Mouse (Mus musculus) hindlimb bud, embryonic 11.5 days (tissue): Measurements from ENCODE around the gene Lcn2.
"Not testable (repeated sequence)": the region's sequence is repeated elsewhere in the genome, so short reads cannot be mapped to it uniquely, and the experiment has no call there.

ENCODE experiments used
- DNase-seq: peaks from one replicate; pipeline ENCODE4 v3.0.0-alpha.2; 2012; ENCODE audit warnings: low read depth, low spot score; ENCODE audit errors: extremely low spot score

Lcn2 gene

DNA sequence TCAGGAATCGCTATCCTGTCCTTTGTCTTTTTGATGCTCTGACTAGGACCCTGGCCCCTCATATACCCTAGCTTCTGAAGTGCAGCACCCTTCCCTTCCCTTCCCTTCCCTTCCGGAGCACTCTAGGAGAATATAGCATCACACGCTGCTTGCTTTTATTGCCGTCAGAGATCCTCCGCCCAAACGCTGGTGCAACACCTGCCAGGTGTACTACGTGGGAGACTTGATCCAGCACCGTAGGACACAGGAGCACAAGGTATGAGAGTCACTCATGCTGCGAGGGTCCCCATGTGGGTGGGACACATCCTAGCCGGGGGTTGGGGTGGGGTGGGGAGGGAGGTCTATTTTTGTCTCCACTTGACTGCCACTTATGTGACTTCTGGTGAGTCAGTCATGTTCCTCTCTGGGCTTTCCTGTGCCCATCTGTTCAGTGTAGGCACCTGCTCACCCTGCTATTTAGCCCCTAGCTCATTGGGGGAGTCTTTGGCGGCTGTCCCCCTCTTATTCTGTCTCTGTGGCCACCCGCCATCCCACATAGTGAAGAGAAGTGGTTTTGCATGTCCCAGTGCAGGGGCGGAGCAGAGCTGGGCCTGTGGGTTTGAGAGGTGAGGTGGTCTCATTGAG, 12.6 kb downstream of the Lcn2 start:
- DNase-seq: no peak

DNA sequence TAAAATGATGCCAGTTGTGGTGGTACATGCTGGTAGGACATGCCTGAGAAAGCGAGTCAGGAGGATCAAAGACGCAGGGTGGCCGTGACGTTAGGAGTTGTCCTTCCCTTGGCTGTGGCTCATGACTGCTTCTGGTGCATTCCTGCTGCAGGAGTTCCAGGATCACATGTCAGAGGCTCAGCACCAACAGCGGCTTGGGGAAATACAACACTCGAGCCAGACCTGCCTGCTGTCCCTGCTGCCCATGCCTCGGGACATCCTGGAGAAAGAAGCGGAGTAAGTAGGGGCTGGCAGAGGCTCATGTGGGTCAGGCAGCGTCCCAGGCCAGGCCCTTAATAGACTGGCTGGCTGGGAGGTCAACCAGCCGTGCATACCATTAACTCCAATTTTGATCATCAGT, 13.9 kb downstream of the Lcn2 start:
- DNase-seq: no peak

DNA sequence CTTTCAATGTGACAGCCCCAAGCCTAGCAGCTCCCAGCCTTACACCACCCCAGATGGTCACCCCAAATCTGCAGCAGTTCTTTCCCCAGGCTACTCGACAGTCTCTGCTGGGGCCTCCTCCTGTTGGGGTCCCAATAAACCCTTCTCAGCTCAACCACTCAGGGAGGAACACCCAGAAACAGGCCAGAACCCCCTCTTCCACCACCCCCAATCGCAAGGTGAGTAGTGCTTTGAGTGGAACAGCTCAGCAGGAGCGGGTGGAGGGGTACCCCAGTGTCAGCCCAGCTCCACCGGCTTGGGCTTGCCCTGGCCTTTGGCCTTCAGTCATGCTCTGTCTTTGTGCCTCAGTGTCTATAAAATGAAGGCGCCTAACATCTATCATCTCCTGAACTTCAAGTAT, 20.7 kb downstream of the Lcn2 start:
- DNase-seq: no peak

DNA sequence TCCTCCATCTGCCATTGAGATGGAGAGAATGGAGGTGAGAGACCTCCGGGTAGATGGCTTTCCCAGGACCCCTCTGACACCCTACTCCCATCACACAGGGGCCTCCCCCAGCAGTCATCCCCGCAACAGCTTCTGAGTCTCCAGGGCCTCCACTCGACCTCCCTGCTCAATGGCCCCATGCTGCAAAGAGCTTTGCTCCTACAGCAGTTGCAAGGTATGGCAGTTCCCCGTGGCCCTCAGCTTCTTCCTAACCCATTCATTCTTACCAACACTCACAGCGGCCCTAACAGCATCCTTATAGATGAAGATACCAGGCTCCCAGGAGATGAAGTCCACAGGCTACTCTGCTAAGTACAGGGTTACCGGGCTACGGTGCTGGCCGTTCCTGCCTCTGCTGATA, 23.9 kb downstream of the Lcn2 start:
- DNase-seq: no peak

DNA sequence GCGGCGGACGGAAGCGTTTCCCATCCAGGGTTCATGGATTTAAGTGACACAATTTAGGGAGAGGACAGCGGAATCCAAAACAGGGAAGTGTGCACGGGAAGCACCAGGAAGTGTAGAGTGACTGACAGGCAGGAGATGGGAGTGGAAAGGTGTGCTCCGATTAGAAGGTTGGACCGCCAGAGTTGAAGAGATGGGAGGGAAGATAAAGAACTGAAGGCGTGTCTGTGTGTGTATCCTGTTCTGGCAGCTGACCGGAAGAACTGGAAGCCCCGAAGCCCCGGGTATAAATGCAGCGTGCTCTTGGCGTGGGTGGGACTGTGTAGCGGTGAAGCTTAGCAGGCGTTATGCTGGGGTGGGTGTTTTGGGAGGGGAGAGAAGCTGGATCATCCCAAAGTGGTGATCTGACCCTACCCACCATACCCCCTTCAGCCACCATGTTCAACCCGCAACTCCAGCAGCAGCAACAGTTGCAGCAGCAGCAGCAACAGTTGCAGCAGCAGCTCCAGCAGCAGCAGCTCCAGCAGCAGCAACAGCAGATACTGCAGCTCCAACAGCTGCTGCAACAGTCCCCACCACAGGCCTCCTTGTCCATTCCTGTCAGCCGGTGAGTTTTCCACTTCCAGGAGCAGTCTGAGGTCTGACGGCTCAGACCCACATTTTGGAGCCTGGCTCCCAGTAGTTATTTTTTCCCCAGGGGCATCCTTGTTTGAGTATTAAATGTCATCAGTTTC, 24.5 kb downstream of the Lcn2 start:
- no peak for DNase-seq

DNA sequence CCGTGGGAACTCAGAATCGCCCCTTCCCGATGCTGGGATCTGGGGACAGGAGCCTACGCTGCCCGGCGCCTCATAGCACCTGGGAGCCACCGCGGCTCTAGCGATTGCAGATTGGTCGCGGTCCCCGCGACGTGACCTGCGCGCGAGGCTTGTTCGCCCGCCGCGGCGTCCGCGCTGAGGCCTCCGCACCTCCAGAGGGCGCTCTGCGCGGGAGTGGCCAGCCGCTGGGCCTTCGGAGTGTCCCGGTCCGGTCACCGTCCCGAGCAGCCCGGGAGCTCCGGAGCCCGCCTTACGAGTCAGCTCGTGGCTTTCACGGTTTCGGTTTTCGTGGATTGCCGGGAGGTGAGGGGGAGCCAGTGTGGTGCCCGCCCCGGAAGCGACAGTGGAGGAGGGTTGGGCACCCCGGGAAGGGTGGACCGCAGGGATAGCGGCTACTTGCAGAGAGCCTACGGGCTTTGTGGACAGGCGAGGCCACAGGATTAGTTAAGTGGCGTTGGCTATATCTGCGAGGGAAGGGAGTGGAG, 25.2 kb downstream of the Lcn2 start:
- DNase-seq: no peak

DNA sequence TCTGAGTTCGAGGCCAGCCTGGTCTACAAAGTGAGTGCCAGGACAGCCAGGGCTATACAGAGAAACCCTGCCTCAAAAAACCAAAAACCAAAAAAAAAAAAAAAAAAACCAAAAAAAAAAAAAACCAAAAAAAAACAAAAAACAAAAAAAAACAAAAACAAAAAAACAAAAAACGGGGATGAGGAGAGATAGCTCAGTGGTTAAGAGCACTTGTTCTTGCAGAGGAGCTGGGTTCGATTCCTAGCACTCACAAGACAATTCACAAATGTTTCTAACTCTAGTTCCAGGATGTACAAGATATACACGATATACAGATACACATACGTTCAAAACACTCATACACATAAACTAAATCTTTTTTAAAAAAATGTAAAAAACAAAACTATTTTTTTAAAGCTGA, 25.8 kb downstream of the Lcn2 start:
- DNase-seq: not testable (repeated sequence)

DNA sequence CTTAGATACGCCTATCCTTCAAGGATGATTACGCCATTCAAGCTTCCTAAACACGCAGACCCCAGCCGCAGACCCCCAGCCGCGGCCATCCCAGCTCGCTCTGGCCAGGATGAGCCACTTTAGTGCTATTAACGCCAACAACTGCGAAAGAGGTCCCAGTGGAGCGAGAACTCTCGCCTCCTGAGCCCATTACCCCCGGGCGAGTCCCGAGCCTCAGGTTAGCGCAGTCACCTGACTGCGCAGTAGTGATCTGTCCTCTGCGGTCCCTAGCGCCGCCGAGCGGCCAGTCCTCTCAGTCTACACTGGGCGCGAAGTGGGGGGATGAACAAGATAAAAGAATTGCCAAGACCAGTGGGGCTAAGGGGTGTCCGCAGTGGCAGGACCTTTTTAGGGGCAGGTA, 26.6 kb downstream of the Lcn2 start:
- no peak for DNase-seq

DNA sequence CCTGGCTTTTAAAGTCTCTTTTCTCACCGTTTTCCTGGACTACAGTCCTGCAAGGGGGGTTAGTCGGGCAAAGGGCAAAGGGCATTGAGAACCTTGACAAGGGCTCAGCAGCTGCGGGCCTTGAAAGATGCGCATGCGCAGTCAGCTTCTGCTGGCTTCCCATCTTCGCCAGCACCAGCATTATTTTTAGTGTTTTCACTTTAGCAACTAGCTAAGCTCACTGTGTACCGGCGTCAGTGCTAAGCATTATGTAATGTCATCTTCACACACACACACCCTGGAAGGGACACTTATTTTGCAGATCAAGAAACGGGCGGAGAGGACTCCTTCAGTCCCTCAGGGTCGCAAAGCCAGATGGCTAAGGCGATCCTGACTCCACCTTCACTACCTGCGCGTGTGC, 27.3 kb downstream of the Lcn2 start:
- no peak for DNase-seq

DNA sequence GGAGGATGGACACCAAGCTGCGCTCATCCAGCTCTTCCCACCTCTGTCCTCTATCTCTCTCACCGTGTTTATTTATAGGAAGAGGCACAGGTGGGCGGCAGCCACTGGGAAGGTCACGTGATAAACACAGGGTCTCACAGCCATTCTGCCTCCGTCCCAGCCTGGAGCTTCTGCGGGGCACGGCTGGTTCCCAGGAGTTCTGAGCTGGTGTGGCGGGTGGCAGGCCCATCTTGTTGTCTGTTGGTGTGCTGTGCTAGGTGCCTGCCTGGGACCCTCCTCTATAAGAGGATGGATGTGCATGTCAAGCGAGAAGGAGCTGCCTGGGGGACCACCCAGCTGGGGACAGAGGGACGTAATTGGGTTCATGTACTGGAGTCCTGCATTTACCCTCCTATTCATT, 29.7 kb downstream of the Lcn2 start:
- no peak for DNase-seq

DNA sequence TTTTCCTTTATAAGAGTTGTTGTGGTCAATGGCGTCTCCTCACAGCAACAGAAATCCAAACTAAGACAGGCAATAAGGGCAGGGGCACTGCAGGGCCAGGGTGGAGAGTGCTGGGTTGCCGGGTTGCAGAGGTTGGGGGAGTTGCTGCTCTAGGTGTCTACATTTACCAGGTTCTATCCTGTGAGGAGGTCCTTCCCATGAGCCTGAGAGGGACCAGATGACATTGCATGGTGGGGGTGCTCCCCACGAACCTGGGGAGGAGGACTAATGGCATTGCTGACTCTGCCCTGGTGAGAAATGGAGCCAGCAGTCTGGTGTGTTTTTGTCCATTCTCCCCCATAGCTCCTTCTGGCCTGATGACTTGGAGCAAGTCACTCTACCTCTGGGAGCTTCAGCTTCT, 30.3 kb downstream of the Lcn2 start:
- DNase-seq: no peak

DNA sequence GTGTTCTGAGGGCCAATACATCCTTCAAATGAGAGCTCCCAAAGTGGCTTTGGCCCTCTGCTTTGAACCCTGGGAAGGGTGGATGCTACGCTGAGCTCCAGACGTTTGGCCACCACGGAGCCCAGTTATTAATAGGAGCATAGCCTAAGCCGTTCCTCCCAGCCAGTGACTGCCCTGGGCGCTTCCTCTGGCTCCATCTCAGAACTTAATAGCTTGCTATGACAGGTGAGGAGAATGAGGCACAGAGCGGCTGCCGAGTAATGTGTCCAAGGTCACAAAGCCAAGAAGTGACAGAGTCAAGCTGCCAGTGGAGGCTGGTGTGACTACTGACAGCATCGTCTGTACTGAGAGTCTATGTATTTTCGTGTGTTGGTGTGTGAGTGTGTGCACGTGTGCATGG, 31.8 kb downstream of the Lcn2 start:
- DNase-seq: no peak

DNA sequence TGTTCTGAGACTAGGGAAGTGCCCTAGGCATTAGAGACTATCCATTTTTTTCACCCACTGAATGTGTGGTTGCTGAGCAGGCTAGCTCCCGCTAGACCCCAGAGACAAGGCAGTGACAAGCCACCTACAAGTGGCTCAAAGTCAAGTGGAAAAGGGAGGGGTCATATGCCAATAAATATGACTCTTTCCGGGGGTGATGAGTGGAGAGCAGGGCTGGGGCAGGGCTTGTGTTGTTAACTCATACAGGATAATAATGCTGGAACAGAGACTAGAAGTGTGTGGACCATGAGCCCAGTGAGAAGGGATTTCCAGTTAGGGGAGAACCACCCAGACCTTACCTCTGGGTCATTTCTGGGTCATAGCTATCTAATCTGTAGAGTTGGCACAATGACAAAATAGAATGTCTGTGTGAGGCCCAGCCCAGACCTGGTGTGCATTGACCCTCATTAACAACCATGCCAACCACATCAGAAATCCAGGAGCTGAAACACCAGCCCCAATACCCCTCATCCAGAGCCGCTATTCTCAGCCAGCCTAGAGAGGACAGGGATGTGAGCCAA, 33.6 kb downstream of the Lcn2 start:
- DNase-seq: no peak

DNA sequence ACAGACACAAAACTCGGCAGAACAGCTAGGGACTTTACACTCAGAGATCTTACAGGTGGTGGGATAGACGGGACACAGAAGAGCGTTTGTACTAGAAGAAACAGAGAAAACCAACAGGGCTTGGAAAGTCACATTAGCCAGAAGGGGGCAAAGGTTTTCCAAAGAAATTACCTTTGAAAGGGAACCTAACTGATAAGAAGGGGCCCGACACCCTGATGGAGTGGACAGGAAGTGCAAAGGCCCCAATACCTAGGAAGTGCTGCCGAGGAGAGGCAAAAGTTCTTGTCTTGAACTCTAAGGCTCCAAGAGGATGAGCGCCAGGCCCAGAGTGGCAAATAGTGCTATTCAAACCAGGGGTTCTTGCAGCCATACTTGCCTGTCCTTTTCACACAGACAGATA, 34.2 kb downstream of the Lcn2 start:
- DNase-seq: no peak

DNA sequence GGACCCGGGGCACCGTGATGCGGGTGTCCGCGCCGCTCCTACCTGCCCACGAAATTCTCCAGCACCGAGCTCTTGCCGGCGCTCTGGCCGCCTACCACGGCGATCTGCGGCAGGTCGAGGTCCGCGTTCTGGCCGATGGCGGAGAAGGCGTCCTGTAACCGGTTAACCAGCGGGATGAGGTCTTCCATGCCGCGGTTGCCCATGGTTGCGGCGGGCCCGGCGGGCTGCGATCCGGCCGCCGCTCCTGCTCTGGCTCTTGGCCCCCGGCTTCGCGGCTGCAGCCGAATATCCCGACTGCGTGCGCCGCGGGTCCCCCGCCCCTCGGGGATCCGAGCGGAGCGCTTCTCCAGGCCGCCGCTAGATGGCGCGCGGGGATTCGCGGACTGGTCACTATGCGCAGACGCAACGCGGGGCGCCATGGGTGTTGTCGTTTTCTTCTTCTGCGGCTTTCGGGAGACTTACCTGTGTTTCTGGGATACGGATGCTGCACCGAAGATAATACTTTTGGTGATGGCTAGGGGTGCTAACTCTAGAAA, 35.0 kb downstream of the Lcn2 start, which contains the start of gene Dnm1:
Gene Dnm1, minus strand, starts transcription at position 332 of the 536 bp plus-strand sequence.
- DNase-seq: no peak

DNA sequence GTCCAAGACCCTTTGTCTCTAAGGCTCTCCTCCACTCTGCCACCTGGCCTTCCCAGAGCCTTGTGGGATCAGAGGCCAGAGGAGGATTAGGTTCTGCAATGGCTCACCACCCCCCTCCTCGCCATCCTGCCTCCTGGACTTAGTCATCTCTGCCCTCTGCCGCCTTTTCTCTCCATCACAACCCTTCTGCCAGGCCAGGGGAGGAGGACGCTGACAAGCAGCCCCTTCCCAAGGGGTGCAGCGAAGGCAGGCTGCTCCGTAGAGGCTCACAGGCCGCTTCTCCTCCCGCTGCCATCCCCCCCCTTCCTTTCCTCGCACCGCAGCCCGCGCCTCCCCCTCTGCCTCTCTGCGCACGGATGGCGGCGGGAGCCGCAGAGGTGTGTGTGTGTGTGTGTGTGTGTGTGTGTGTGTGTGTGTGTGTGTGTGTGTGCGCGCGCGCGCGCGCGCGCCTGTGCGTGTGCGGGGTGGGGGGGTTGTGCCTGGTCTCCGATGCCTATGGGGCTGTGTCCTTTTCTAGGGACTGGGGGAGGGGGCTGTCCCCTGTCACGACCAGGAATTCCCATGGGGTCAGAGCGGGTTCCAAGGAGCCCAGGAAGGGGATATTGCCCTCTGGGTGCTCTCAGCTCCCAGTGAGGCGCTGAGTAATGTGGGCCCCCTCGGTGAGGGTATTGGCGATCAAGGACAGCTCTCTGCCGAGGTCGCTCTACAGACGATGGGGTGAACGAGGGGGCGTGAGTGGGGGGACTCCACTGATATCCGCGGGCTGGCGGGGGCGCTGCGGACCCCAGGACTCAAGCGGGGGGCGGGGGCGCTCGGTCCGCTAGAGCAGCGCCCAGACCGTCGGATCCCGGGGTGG, 35.7 kb downstream of the Lcn2 start, which contains the start of gene Ciz1:
Gene Ciz1, plus strand, starts transcription at position 177 of the 856 bp plus-strand sequence.
- no peak for DNase-seq

DNA sequence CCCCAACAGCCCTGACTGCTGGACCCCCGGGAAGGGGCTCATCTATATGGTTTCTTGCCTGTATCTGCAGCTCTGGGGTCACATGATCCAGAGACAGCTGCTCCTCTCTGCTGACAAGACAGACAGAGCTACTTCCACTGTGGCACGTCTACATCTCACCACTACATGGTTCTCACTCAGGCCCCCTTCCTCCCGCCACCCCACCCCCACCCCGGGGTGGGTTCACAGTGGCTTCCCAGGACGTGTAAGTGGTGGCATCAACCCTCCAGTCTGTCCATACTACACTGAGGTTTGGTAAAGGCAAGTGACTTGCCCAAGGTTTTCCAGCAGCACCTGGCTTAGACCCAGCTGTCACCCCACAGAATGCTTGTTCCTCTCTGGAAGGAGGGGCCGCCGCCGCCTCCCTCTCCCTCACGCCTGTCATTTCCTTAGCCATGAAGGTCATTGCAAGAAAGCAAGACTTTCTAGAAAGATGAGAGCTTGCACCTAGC, 36.5 kb downstream of the Lcn2 start:
- no peak for DNase-seq

DNA sequence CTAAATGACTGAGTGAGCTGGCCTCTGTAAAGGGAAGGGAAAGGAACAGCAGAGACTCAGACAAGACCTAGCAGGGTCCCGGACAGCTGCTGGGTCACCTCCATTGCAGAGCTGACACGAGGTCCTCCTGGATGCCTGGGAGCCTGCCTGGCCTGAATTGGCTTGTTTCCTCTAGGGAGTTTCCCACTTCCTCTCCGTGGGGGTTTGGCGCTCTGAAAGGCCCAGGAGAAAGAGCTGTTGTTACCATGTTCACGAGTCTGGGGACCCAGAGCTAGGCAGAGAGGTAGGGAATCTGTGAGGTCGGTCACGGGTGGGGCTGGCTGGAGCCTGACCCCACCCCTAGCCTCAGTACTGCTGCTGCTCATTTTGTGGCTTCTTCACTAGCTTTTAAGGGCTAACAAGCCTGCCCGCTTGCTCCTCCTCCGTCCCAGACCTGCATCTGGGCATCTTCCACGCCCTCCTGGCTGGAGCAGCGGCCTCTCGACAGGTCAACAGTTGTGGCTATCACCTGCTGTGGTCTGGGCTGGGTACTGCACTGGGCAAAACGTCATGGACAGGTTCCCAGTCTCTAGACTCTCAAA, 37.5 kb downstream of the Lcn2 start:
- DNase-seq: no peak

DNA sequence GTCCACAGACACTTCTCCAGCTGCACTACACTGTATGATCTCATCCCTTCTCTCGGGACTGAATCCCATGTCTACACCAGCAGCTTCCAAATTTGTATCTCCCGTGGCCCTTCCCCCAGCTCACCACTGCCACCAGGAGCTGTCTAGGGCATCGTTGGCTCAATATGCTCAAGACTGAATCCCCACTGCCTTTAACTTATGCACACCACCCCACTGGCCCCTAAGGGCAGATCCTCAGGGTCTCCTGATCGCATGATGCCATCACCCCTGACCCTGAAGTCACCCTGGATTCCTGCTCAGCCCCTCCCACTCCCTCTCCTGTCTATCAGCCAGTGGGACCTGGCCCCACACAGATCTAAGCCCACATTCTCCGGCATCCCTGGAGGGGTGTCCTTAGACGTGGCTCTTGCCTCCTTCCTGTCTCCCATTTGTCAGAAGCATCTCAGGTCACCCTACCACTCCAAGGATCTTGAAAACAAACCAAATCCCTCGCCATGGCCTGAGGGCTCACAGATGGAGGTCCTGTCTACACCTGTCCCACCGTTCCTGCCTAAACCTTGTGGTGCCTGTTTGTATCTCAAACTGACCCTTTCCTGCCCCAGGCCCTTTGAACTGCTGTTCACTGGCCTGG, 38.3 kb downstream of the Lcn2 start:
- no peak for DNase-seq

DNA sequence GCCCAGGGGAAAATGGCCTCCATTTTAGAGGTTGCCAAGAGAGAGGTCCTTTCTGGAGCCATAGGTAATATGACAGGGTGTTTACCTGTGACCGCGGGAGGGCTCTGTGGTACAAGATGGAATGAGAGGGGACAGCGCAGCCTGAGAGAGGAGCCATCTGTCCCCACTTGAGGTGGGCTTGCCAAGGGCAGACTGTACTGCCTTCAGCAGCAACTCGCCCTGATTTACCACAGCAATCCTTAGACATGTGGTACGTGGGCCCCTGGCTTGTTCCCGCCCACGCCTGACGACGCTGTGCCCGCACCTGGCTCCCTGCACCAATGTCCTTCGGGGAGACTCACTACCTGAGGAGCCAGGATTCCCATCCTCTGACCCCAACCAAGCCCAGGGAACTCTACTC, 39.7 kb downstream of the Lcn2 start:
- DNase-seq: no peak
